Comparison of ENCODE assay signal across 10 mouse cellular contexts in the genomic region with DNA sequence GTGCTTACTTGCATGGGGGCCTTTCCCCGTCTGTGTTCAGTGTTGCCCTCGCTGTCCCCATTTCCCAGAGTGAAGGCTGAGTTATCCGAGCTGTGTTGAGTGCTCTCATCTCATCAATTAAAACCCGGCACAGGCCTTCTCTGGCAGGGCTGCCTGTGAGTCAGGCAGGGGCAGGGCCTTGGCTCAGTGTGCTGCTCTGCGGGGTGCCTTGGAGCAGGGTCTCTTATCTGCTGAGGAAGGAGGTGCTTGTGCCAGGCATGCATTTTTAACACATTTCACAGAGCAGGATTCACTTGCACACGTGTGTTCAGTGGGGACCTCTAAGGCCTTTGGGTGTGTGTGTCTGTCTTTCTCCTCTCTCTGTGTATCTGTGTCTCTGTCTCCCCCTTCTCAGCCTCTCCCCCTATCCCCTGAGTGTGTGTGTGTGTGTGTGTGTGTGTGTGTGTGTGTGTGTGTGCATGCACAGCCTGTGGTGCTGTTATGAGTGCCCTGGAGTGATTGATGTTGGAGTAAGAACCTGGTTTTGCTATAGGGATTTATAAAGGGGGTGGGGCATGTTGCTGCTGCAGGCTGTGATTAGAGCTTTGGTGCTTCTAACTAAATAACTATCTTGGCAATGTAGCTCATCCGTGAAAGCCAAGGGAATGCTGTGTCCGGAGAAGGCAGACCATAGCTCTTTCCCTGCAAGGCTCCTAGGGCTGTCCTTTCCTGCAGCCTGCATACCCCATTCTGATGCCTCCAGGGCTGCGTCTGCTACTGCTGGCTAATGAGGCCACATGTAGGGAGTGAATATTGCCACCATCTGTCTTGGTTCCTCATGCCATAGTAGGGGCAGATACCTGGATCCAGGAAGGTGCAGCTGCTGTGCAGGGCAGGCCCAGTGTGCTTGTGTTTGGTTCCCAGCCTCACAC.
DNase-seq lines count a peak whose midpoint lies in the region; ATAC-seq and TF ChIP-seq lines count a peak whose summit lies in the region.
"Had no signal": no experiment of that assay in that cellular context is flagged by ENCODE, and none has a peak within 500 bp of the region (broad histone marks: within the 10 kb centered on the region; RNA-seq: fewer than 3 reads in every experiment).

No protein-coding gene starts in this region.

- no peaks in the 10 kb centered on the region for H3K36me3 ChIP-seq in heart, postnatal 0 days (replicated peaks; ENCODE audit: control insufficient read depth, insufficient read depth, low read length)
- H3K36me3 ChIP-seq in hindbrain, embryonic 12.5 days, result no peaks in the 10 kb centered on the region
- no peaks in the 10 kb centered on the region for H3K36me3 ChIP-seq in neural tube, embryonic 14.5 days (ENCODE audit: control insufficient read depth, insufficient read depth, low read length)
- H3K36me3 ChIP-seq: embryonic facial prominence, embryonic 13.5 days; liver, embryonic 13.5 days had no signal

- ATAC-seq in heart, postnatal 0 days (ENCODE audit: insufficient read depth, low read depth), result peak; percentile 9; the same call in 1 of the 2 replicates
- ATAC-seq in hindbrain, embryonic 12.5 days (ENCODE audit: low FRiP score), result peak; percentile 52; the same call in 1 of the 2 replicates
- ATAC-seq in neural tube, embryonic 14.5 days (ENCODE audit: low read depth), result peak; percentile 60

- H3K9ac ChIP-seq in heart, postnatal 0 days (replicated peaks; ENCODE audit: low read depth, low read length), result no peak overlapping the region
- H3K9ac ChIP-seq in hindbrain, embryonic 12.5 days, result no peak overlapping the region
- H3K9ac ChIP-seq in neural tube, embryonic 14.5 days (replicated peaks; ENCODE audit: low read depth, low read length), result no peak overlapping the region
- H3K9ac ChIP-seq: embryonic facial prominence, embryonic 13.5 days; liver, embryonic 13.5 days had no signal

- WGBS in heart, postnatal 0 days, result 29% methylated on average over 9 of the region's 9 CpGs
- WGBS in hindbrain, embryonic 12.5 days, result 22% methylated on average over 9 of the region's 9 CpGs
- 15% methylated on average over 9 of the region's 9 CpGs for WGBS in neural tube, embryonic 14.5 days

- no peak overlapping the region for H3K4me2 ChIP-seq in heart, postnatal 0 days (ENCODE audit: low read depth, low read length)
- no peak overlapping the region for H3K4me2 ChIP-seq in hindbrain, embryonic 12.5 days (replicated peaks)
- no peak overlapping the region for H3K4me2 ChIP-seq in neural tube, embryonic 14.5 days (ENCODE audit: low read depth, low read length)
- H3K4me2 ChIP-seq: embryonic facial prominence, embryonic 13.5 days; liver, embryonic 13.5 days had no signal

- H3K4me3 ChIP-seq in heart, postnatal 0 days (ENCODE audit: low read depth, low read length), result no peak overlapping the region
- no peak overlapping the region for H3K4me3 ChIP-seq in hindbrain, embryonic 12.5 days
- H3K4me3 ChIP-seq in neural tube, embryonic 14.5 days (ENCODE audit: low read depth, low read length), result no peak overlapping the region
- H3K4me3 ChIP-seq: embryonic facial prominence, embryonic 13.5 days; liver, embryonic 13.5 days had no signal

- TF ChIP-seq CTCF in heart, postnatal 0 days (IDR thresholded peaks at IDR 0.05; ENCODE audit: low read depth), result no peak
- TF ChIP-seq CTCF in brain, embryonic 14.5 days (IDR thresholded peaks at IDR 0.05; ENCODE audit: borderline replicate concordance, extremely low read depth, insufficient read depth, insufficient read length), result no peak

- peaks cover 67% of the 10 kb centered on the region for H3K4me1 ChIP-seq in heart, postnatal 0 days (ENCODE audit: control insufficient read depth, insufficient read depth)
- H3K4me1 ChIP-seq in hindbrain, embryonic 12.5 days, result peaks cover 60% of the 10 kb centered on the region
- H3K4me1 ChIP-seq in neural tube, embryonic 14.5 days (ENCODE audit: control insufficient read depth, insufficient read depth, low read length), result peaks cover 49% of the 10 kb centered on the region

- DNase-seq in heart, postnatal 0 days (ENCODE audit: low spot score), result no peak
- no peak for DNase-seq in heart, postnatal 14 days
- peak; percentile 79 for DNase-seq in brain, embryonic 14.5 days (ENCODE audit: low read depth)
- DNase-seq in frontal cortex, postnatal 10 days (ENCODE audit: low spot score in 2 of 2), result no peak
- DNase-seq in ovary, postnatal 36 days (ENCODE audit: low spot score), result no peak
- no peak for DNase-seq in kidney, adult 11 months
- DNase-seq: liver, embryonic 13.5 days had no signal

- intact Hi-C loops in heart, postnatal 14 days (cut with DNase I), result no loop called here

- TF ChIP-seq EP300 in heart, postnatal 0 days (IDR thresholded peaks at IDR 0.05; ENCODE audit: low read depth), result no peak

- no peak for TF ChIP-seq POLR2A in brain, embryonic 14.5 days (IDR thresholded peaks at IDR 0.05; ENCODE audit: borderline replicate concordance, extremely low read depth, insufficient read depth, insufficient read length, poor library complexity, severe bottlenecking)

- 0 out of 2 replicates have a peak overlapping the region, but pooled peaks have one; percentile 8 for H3K27ac ChIP-seq in heart, postnatal 0 days (ENCODE audit: low read depth)
- peak overlapping the region; percentile 80 for H3K27ac ChIP-seq in hindbrain, embryonic 12.5 days
- H3K27ac ChIP-seq in neural tube, embryonic 14.5 days (ENCODE audit: low read depth, low read length), result peak overlapping the region; percentile 85
- H3K27ac ChIP-seq: embryonic facial prominence, embryonic 13.5 days; liver, embryonic 13.5 days had no signal

- H3K27me3 ChIP-seq in heart, postnatal 0 days (ENCODE audit: control insufficient read depth, insufficient read depth, low read length), result no peaks in the 10 kb centered on the region
- no peaks in the 10 kb centered on the region for H3K27me3 ChIP-seq in hindbrain, embryonic 12.5 days
- H3K27me3 ChIP-seq in neural tube, embryonic 14.5 days (ENCODE audit: control insufficient read depth, insufficient read depth, low read length), result no peaks in the 10 kb centered on the region
- H3K27me3 ChIP-seq: embryonic facial prominence, embryonic 13.5 days; liver, embryonic 13.5 days had no signal

- no peaks in the 10 kb centered on the region for H3K9me3 ChIP-seq in heart, postnatal 0 days (replicated peaks; ENCODE audit: control insufficient read depth, low read length)
- H3K9me3 ChIP-seq in hindbrain, embryonic 12.5 days (replicated peaks), result no peaks in the 10 kb centered on the region
- no peaks in the 10 kb centered on the region for H3K9me3 ChIP-seq in neural tube, embryonic 14.5 days (ENCODE audit: control insufficient read depth, low read length)
- H3K9me3 ChIP-seq: embryonic facial prominence, embryonic 13.5 days; liver, embryonic 13.5 days had no signal

Comparison
In these comparisons a context has a peak if more than half of its experiments do, and no peak if none do; other contexts are left out.
1. ATAC-seq: peak in every context shown above with its lines; median percentile 60 in neural tube, embryonic 14.5 days; 52 in hindbrain, embryonic 12.5 days; 9 in heart, postnatal 0 days.
2. H3K27ac ChIP-seq: peak in every context shown above with its lines; median percentile 85 in neural tube, embryonic 14.5 days; 80 in hindbrain, embryonic 12.5 days; 8 in heart, postnatal 0 days.